Mouse (Mus musculus): ENCODE results near the gene Fibcd1.

DNA sequence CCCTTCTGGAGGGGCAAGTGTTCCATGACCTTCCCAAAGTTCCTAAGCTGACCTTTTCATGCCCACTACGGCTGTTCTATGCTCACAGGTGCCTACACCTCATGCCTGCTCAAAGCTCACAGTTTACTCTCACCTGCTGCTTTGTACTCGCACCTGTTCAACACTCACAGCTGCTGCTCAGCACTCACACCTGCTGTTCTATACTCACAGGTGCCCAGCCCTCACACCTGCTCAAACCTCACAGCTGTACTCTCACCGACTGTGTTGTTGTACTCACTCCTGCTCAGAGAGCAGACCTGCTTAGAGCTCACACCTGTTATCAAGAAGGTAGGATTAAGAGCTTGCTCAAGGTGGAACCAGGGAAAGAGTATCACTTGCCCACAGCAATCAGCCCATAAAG lies 24.9 kb upstream of the Fibcd1 start:
- TF ChIP-seq CTCF (IDR thresholded peaks at IDR 0.05; ENCODE audit: borderline replicate concordance, control insufficient read depth, extremely low read depth, insufficient read depth, low read length, poor library complexity), result no peak
- no peak for TF ChIP-seq POLR2A (IDR thresholded peaks at IDR 0.05; ENCODE audit: control insufficient read depth, extremely low read depth, insufficient read depth, low read length, poor library complexity)
